Mouse (Mus musculus) heart, embryonic 15.5 days (tissue): ENCODE results near the gene Gm9945. TPM values are rescaled to one million over a fixed set of nuclear protein-coding genes. Genes with fewer than 3 reads are reported as not detected.
A peak's percentile ranks its signal among the peaks of the same experiment; 100 is the strongest.

Source experiments
- ATAC-seq: fragments of 200-750 bp; cut with Nextera tagmentation; replicated peaks from 2 replicates; pipeline ENCODE4 v1.8.0; 2017; ENCODE audit warnings: low read depth, moderate TSS enrichment; ENCODE audit not compliant: insufficient number of reproducible peaks, insufficient read depth, low FRiP score
- H3K27ac ChIP-seq: fragments of 300-500 bp; sonication (generic); 2 replicates; pipeline ENCODE4 v1.5.1; 2015; ENCODE audit warnings: mild to moderate bottlenecking, inconsistent platforms
- H3K27me3 ChIP-seq: fragments of 300-500 bp; sonication (generic); 2 replicates; pipeline ENCODE4 v1.6.1; 2015; ENCODE audit warnings: inconsistent platforms
- H3K36me3 ChIP-seq: fragments of 300-500 bp; sonication (generic); 2 replicates; pipeline ENCODE4 v1.6.1; 2015; ENCODE audit warnings: mild to moderate bottlenecking, inconsistent platforms
- H3K4me1 ChIP-seq: fragments of 300-500 bp; sonication (generic); replicated peaks from 2 replicates; pipeline ENCODE4 v1.6.1; 2015; ENCODE audit warnings: inconsistent platforms
- H3K4me2 ChIP-seq: fragments of 300-500 bp; sonication (generic); 2 replicates; pipeline ENCODE4 v1.6.1; 2015; ENCODE audit warnings: inconsistent platforms, mild to moderate bottlenecking, moderate library complexity
- H3K4me3 ChIP-seq: fragments of 300-500 bp; sonication (generic); 2 replicates; pipeline ENCODE4 v1.5.1; 2015; ENCODE audit warnings: mild to moderate bottlenecking, inconsistent platforms
- H3K9ac ChIP-seq: fragments of 300-500 bp; sonication (generic); 2 replicates; pipeline ENCODE4 v1.6.1; 2015; ENCODE audit warnings: mild to moderate bottlenecking, inconsistent platforms
- H3K9me3 ChIP-seq: fragments of 300-500 bp; sonication (generic); replicated peaks from 2 replicates; pipeline ENCODE4 v1.6.1; 2016; ENCODE audit warnings: inconsistent platforms
- WGBS: fragments of 180-500 bp; shearing (Covaris S2); methylation state at CpG from one replicate; pipeline ENCODE4 v1.1.7; 2015; ENCODE audit warnings: mixed read lengths; 5-methylcytosine and 5-hydroxymethylcytosine counted together
- polyA plus RNA-seq: library from polyadenylated mRNA; unstranded; fragments of >200 nt; fragmentation: Nextera tagmentation; extraction: Ambion mirVana; gene quantifications from 2 replicates; pipeline ENCODE4 v1.2.1, GENCODE M21; 2015

The Gm9945 gene
- polyA plus RNA-seq, 1 experiment from 2014 or later = not detected

GRCm38 (mm10) chr11:53447996-53448395 is 32.0 kb upstream of the Gm9945 start:
- ATAC-seq = no peak
- peak overlapping the region; percentile 1; the same call in 1 of the 2 replicates for H3K27ac ChIP-seq
- no peak overlapping the region for H3K9ac ChIP-seq
- no peaks in the 10 kb centered on the region for H3K27me3 ChIP-seq
- peaks cover 18% of the 10 kb centered on the region for H3K4me1 ChIP-seq
- WGBS = 84% methylated on average over 8 of the region's 8 CpGs
- no peak overlapping the region for H3K4me2 ChIP-seq
- no peaks in the 10 kb centered on the region for H3K36me3 ChIP-seq
- H3K9me3 ChIP-seq = no peaks in the 10 kb centered on the region
- no peak overlapping the region for H3K4me3 ChIP-seq

GRCm38 (mm10) chr11:53448529-53448928 is 31.4 kb upstream of the Gm9945 start:
- Histone ChIP-seq H3K4me2 (no peak overlapping the region), H3K27ac (peak overlapping the region; percentile 31), H3K4me1 (peaks cover 18% of the 10 kb centered on the region), H3K27me3 (no peaks in the 10 kb centered on the region), H3K36me3 (no peaks in the 10 kb centered on the region), H3K9me3 (no peaks in the 10 kb centered on the region), H3K4me3 (no peak overlapping the region), H3K9ac (no peak overlapping the region)
- 85% methylated on average over 1 of the region's 1 CpGs for WGBS
- peak; percentile 63; the same call in 1 of the 2 replicates for ATAC-seq

- peaks cover 18% of the 10 kb centered on the region for H3K4me1 ChIP-seq
- no peak overlapping the region for H3K4me3 ChIP-seq
- no peaks in the 10 kb centered on the region for H3K27me3 ChIP-seq
- no peaks in the 10 kb centered on the region for H3K36me3 ChIP-seq
- ATAC-seq = no peak
- H3K9ac ChIP-seq = no peak overlapping the region
- H3K4me2 ChIP-seq = no peak overlapping the region
- 35% methylated on average over 15 of the region's 15 CpGs for WGBS
- H3K9me3 ChIP-seq = no peaks in the 10 kb centered on the region
- no peak overlapping the region for H3K27ac ChIP-seq
These were observed 29.8 kb upstream of the Gm9945 start for GRCm38 (mm10) chr11:53450070-53450705.

- Histone ChIP-seq H3K36me3 (no peaks in the 10 kb centered on the region), H3K27ac (no peak overlapping the region), H3K9ac (no peak overlapping the region), H3K4me1 (peaks cover 18% of the 10 kb centered on the region), H3K4me2 (no peak overlapping the region), H3K4me3 (no peak overlapping the region), H3K27me3 (no peaks in the 10 kb centered on the region), H3K9me3 (no peaks in the 10 kb centered on the region)
- 68% methylated on average over 2 of the region's 2 CpGs for whole genome bisulfite sequencing
- no peak for ATAC-seq
These were observed 28.6 kb upstream of the Gm9945 start for GRCm38 (mm10) chr11:53451361-53451760.

GRCm38 (mm10) chr11:53452396-53452795 is 27.6 kb upstream of the Gm9945 start:
- Histone ChIP-seq H3K9me3 (no peaks in the 10 kb centered on the region), H3K4me2 (no peak overlapping the region), H3K27me3 (no peaks in the 10 kb centered on the region), H3K4me3 (no peak overlapping the region), H3K27ac (no peak overlapping the region), H3K9ac (no peak overlapping the region), H3K4me1 (peaks cover 22% of the 10 kb centered on the region), H3K36me3 (no peaks in the 10 kb centered on the region)
- 95% methylated on average over 9 of the region's 9 CpGs for WGBS
- ATAC-seq = no peak

GRCm38 (mm10) chr11:53453031-53453430 is 26.9 kb upstream of the Gm9945 start:
- no peak for ATAC-seq
- no peaks in the 10 kb centered on the region for H3K36me3 ChIP-seq
- no peak overlapping the region for H3K9ac ChIP-seq
- no peaks in the 10 kb centered on the region for H3K9me3 ChIP-seq
- no peak overlapping the region for H3K4me2 ChIP-seq
- peaks cover 22% of the 10 kb centered on the region for H3K4me1 ChIP-seq
- no peak overlapping the region for H3K27ac ChIP-seq
- H3K4me3 ChIP-seq = no peak overlapping the region
- no peaks in the 10 kb centered on the region for H3K27me3 ChIP-seq
- WGBS = 72% methylated on average over 5 of the region's 5 CpGs

- peak; percentile 79 for ATAC-seq
- Histone ChIP-seq H3K36me3 (no peaks in the 10 kb centered on the region), H3K27ac (peak within 1 kb of the TSS; percentile 48; the same call in 1 of the 2 replicates), H3K9me3 (no peaks in the 10 kb centered on the region), H3K4me3 (peak within 1 kb of the TSS; percentile 63), H3K9ac (peak within 1 kb of the TSS; percentile 68), H3K4me2 (peak within 1 kb of the TSS; percentile 95), H3K4me1 (peaks cover 5% of the 10 kb centered on the region), H3K27me3 (peaks cover 7% of the 10 kb centered on the region)
- WGBS = 3% methylated on average over 42 of the region's 42 CpGs
These were observed 23.2 kb upstream of the Gm9945 start, which contains the start of the genes Gm10447 and Shroom1 for GRCm38 (mm10) chr11:53456474-53457371. Gm10447 (minus strand) TSS chr11:53457110. Shroom1 (plus strand) TSS chr11:53457205.

- Histone ChIP-seq H3K27me3 (peaks cover 14% of the 10 kb centered on the region), H3K36me3 (no peaks in the 10 kb centered on the region), H3K27ac (peak overlapping the region; percentile 48; the same call in 1 of the 2 replicates), H3K9me3 (no peaks in the 10 kb centered on the region), H3K9ac (peak overlapping the region; percentile 68), H3K4me1 (peaks cover 5% of the 10 kb centered on the region), H3K4me2 (peak overlapping the region; percentile 95), H3K4me3 (peak overlapping the region; percentile 63)
- ATAC-seq = peak; percentile 21; the same call in 1 of the 2 replicates
- 8% methylated on average over 29 of the region's 29 CpGs for WGBS
These were observed 22.5 kb upstream of the Gm9945 start for GRCm38 (mm10) chr11:53457372-53457954.

GRCm38 (mm10) chr11:53458996-53459395 is 21.0 kb upstream of the Gm9945 start:
- Histone ChIP-seq H3K27me3 (peaks cover 30% of the 10 kb centered on the region), H3K4me2 (no peak overlapping the region), H3K4me3 (no peak overlapping the region), H3K9ac (no peak overlapping the region), H3K27ac (no peak overlapping the region), H3K36me3 (no peaks in the 10 kb centered on the region), H3K4me1 (peaks cover 13% of the 10 kb centered on the region), H3K9me3 (no peaks in the 10 kb centered on the region)
- WGBS = 75% methylated on average over 3 of the region's 3 CpGs
- ATAC-seq = no peak

GRCm38 (mm10) chr11:53460192-53460591 is 19.8 kb upstream of the Gm9945 start:
- Histone ChIP-seq H3K36me3 (no peaks in the 10 kb centered on the region), H3K27ac (no peak overlapping the region), H3K4me2 (no peak overlapping the region), H3K4me1 (peaks cover 15% of the 10 kb centered on the region), H3K9me3 (no peaks in the 10 kb centered on the region; the same call in 1 of the 2 replicates), H3K27me3 (peaks cover 42% of the 10 kb centered on the region), H3K9ac (no peak overlapping the region), H3K4me3 (no peak overlapping the region)
- 62% methylated on average over 3 of the region's 3 CpGs for WGBS
- no peak for ATAC-seq

- no peak overlapping the region for H3K9ac ChIP-seq
- H3K9me3 ChIP-seq = no peaks in the 10 kb centered on the region; the same call in 1 of the 2 replicates
- H3K4me3 ChIP-seq = no peak overlapping the region
- no peak for ATAC-seq
- no peak overlapping the region for H3K27ac ChIP-seq
- H3K4me2 ChIP-seq = no peak overlapping the region
- no peaks in the 10 kb centered on the region for H3K36me3 ChIP-seq
- H3K4me1 ChIP-seq = peaks cover 24% of the 10 kb centered on the region
- H3K27me3 ChIP-seq = peaks cover 56% of the 10 kb centered on the region
- WGBS = 39% methylated on average over 5 of the region's 5 CpGs
These were observed 18.2 kb upstream of the Gm9945 start for GRCm38 (mm10) chr11:53461727-53462126.
